Mouse (Mus musculus) monocyte, adult 5-6 weeks (primary cell): Measurements from ENCODE around the gene Sorl1. TPM values are rescaled to one million over a fixed set of nuclear protein-coding genes. Genes with fewer than 3 reads are reported as not detected.

Experiments
- ATAC-seq: fragments of 153-309, 156-312 bp; replicated peaks from 2 replicates; pipeline ENCODE4 v1.8.0; 2017; ENCODE audit warnings: mild to moderate bottlenecking; ENCODE audit not compliant: low TSS enrichment, insufficient number of reproducible peaks, severe bottlenecking, poor library complexity, low FRiP score
- total RNA-seq: library from RNA; stranded (forward); fragments of 200-1000, 200-491, 200-594 nt; gene quantifications from 3 replicates; pipeline ENCODE4 v1.2.3, GENCODE M21; 2017

The Sorl1 gene
- total RNA-seq: 86.3 to 119 TPM (median 111 TPM) in 3 replicates

GRCm38 (mm10) chr9:42123713-42124576 is at the start of gene Sorl1:
Sorl1 (minus strand) TSS chr9:42124297.
- ATAC-seq: 0 out of 2 replicates have a peak, but pooled peaks have one; percentile 37

GRCm38 (mm10) chr9:42173781-42174180 is 49.7 kb upstream of the Sorl1 start:
- ATAC-seq: no peak

GRCm38 (mm10) chr9:42169491-42169890 is 45.4 kb upstream of the Sorl1 start:
- ATAC-seq: no peak

GRCm38 (mm10) chr9:42169025-42169424 is 44.9 kb upstream of the Sorl1 start:
- ATAC-seq: no peak

GRCm38 (mm10) chr9:42164930-42165329 is 40.8 kb upstream of the Sorl1 start:
- ATAC-seq: no peak

GRCm38 (mm10) chr9:42163011-42163410 is 38.9 kb upstream of the Sorl1 start:
- ATAC-seq: no peak

GRCm38 (mm10) chr9:42159376-42159775 is 35.3 kb upstream of the Sorl1 start:
- ATAC-seq: no peak

- peak; percentile 93 for ATAC-seq
These were observed 34.6 kb upstream of the Sorl1 start for GRCm38 (mm10) chr9:42158652-42159051.

GRCm38 (mm10) chr9:42157981-42158380 is 33.9 kb upstream of the Sorl1 start:
- ATAC-seq: no peak

- ATAC-seq: no peak
These were observed 32.5 kb upstream of the Sorl1 start for GRCm38 (mm10) chr9:42156566-42156965.

- ATAC-seq: no peak
These were observed 30.6 kb upstream of the Sorl1 start for GRCm38 (mm10) chr9:42154682-42155081.

- no peak for ATAC-seq
These were observed 24.7 kb upstream of the Sorl1 start for GRCm38 (mm10) chr9:42148816-42149215.

- no peak for ATAC-seq
These were observed 23.9 kb upstream of the Sorl1 start for GRCm38 (mm10) chr9:42148036-42148435.

GRCm38 (mm10) chr9:42146463-42146862 is 22.4 kb upstream of the Sorl1 start:
- 0 out of 2 replicates have a peak, but pooled peaks have one; percentile 41 for ATAC-seq

GRCm38 (mm10) chr9:42141549-42142210 is 17.6 kb upstream of the Sorl1 start:
- ATAC-seq: peak; percentile 80

GRCm38 (mm10) chr9:42138248-42138858 is 14.3 kb upstream of the Sorl1 start:
- peak; percentile 34 for ATAC-seq

- no peak for ATAC-seq
These were observed 13.5 kb upstream of the Sorl1 start for GRCm38 (mm10) chr9:42137578-42137977.

GRCm38 (mm10) chr9:42130793-42131760 is 7.0 kb upstream of the Sorl1 start:
- no peak for ATAC-seq
